In the genomic region with DNA sequence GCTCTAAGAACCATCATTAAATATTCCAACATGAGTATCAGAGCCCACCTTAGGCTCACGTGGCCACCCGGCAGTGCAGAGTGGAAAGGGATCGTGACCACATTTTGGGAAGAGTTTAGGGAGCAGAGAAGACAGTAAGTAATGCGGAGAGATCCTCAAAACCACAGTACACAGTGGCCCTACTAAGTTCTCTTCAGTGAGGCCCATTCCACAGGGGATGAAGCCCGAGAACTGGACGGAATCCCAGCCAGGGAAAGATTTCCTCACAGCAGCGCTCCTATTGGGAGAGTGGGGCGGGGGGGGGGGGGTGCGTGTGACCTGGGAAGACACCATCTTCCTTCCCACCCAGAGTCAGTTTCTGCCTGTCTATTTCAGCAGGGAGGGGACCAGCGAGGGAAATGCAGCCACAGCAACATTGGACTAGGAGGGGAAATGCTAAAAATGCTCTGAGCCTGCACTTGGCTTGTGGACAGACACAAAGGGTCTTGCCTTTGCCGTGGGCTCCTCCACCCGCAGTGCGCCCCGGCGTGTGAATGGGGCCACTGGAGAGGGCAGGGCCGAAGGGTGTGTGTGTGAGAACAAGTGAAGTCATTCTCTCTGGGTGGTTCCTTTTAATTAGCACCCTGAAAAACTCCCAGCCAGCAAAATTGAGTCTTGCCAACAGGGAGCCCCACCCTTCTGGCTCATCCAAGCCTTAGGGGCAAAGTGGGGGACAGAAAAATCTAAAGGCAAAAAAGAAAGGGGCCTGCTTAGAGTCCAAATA, we compare ENCODE assay signal across 8 mouse cellular contexts. TPM values are rescaled to one million over a fixed set of nuclear protein-coding genes. Genes with fewer than 3 reads are reported as not detected.
DNase-seq lines count a peak whose midpoint lies in the region; ATAC-seq and TF ChIP-seq lines count a peak whose summit lies in the region.

No protein-coding gene starts in this region.

- no peak; the same call in 1 of the 2 replicates for TF ChIP-seq CTCF in layer of hippocampus, adult 2 months (conservative IDR thresholded peaks at IDR 0.05)

- H3K4me1 ChIP-seq in heart, embryonic 12.5 days (replicated peaks): peaks cover 30% of the 10 kb centered on the region
- H3K4me1 ChIP-seq in limb, embryonic 12.5 days (replicated peaks): peaks cover 39% of the 10 kb centered on the region

- H3K9me3 ChIP-seq in heart, embryonic 12.5 days (replicated peaks): no peaks in the 10 kb centered on the region
- no peaks in the 10 kb centered on the region for H3K9me3 ChIP-seq in limb, embryonic 12.5 days

- H3K4me3 ChIP-seq in heart, embryonic 12.5 days: no peak overlapping the region
- no peak overlapping the region for H3K4me3 ChIP-seq in limb, embryonic 12.5 days (replicated peaks)
- no peak overlapping the region for H3K4me3 ChIP-seq in layer of hippocampus, adult 2 months

- H3K27ac ChIP-seq in heart, embryonic 12.5 days (ENCODE audit: poor library complexity, severe bottlenecking): no peak overlapping the region
- H3K27ac ChIP-seq in limb, embryonic 12.5 days: no peak overlapping the region; the same call in 1 of the 2 replicates
- H3K27ac ChIP-seq in layer of hippocampus, adult 2 months: no peak overlapping the region

- H3K27me3 ChIP-seq in heart, embryonic 12.5 days (replicated peaks): peaks cover 23% of the 10 kb centered on the region
- peaks cover 4% of the 10 kb centered on the region; the same call in 1 of the 2 replicates for H3K27me3 ChIP-seq in limb, embryonic 12.5 days

- 60% methylated on average over 15 of the region's 16 CpGs for WGBS in heart, embryonic 12.5 days
- 67% methylated on average over 16 of the region's 16 CpGs for WGBS in limb, embryonic 12.5 days

- H3K9ac ChIP-seq in heart, embryonic 12.5 days: no peak overlapping the region
- H3K9ac ChIP-seq in limb, embryonic 12.5 days (replicated peaks): peak overlapping the region; percentile 23; the same call in 1 of the 2 replicates

- peak; percentile 54 to 66 for DNase-seq in heart, adult 18-20 months
- peak; percentile 40 for DNase-seq in urinary bladder, postnatal 25 days (ENCODE audit: low spot score)
- no peak for DNase-seq in urinary bladder, postnatal 4 days (ENCODE audit: low spot score in 2 of 2)
- DNase-seq in left cerebral cortex, adult 11 months (ENCODE audit: low spot score): no peak
- DNase-seq in layer of hippocampus, adult 2 months (ENCODE audit: low spot score in 2 of 2): no peak

- no peak for ATAC-seq in heart, embryonic 12.5 days (ENCODE audit: insufficient number of reproducible peaks, low FRiP score)
- ATAC-seq in limb, embryonic 12.5 days (ENCODE audit: insufficient number of reproducible peaks, insufficient read depth, low FRiP score, low TSS enrichment, low read depth): no peak
- ATAC-seq in megakaryocyte, adult 5-6 weeks (ENCODE audit: poor library complexity, severe bottlenecking): no peak

- no peak overlapping the region for H3K4me2 ChIP-seq in heart, embryonic 12.5 days
- H3K4me2 ChIP-seq in limb, embryonic 12.5 days: no peak overlapping the region

- no peaks in the 10 kb centered on the region for H3K36me3 ChIP-seq in heart, embryonic 12.5 days
- H3K36me3 ChIP-seq in limb, embryonic 12.5 days: no peaks in the 10 kb centered on the region

RNA-seq across cellular contexts. Expression of a gene that starts 20.2 kb away (rescaled TPM):
- under 1 TPM in 1 of 2 experiments, not detected in 1; 0.07 TPM for total RNA-seq in heart, adult 18-20 months (2021)
- polyA plus RNA-seq in heart, embryonic 12.5 days (2016; fragmentation: Nextera tagmentation; extraction: Ambion mirVana): not detected in 2 replicates
- not detected in 2 replicates for polyA plus RNA-seq in limb, embryonic 12.5 days (2016; fragmentation: Nextera tagmentation; extraction: Ambion mirVana)
- total RNA-seq in megakaryocyte, adult 5-6 weeks (2015): not detected in 2 replicates
- total RNA-seq in megakaryocyte, adult 5-6 weeks (2017): not detected in 2 replicates
- total RNA-seq in layer of hippocampus, adult 2 months (2021): not detected

RNA-seq across cellular contexts. Expression of a gene that starts 30.0 kb away (rescaled TPM):
- total RNA-seq in heart, adult 18-20 months (2021): 1 to 10 TPM; 1.5 to 3.0 TPM
- polyA plus RNA-seq in heart, embryonic 12.5 days (2016; fragmentation: Nextera tagmentation; extraction: Ambion mirVana): 20.1 and 27.2 TPM in 2 replicates
- polyA plus RNA-seq in limb, embryonic 12.5 days (2016; fragmentation: Nextera tagmentation; extraction: Ambion mirVana): 10.3 and 11.3 TPM in 2 replicates
- not detected in 2 replicates for total RNA-seq in megakaryocyte, adult 5-6 weeks (2015)
- total RNA-seq in megakaryocyte, adult 5-6 weeks (2017): not detected in 2 replicates
- under 1 TPM in 1 of 2 experiments, not detected in 1; 0.26 TPM for total RNA-seq in layer of hippocampus, adult 2 months (2021)

RNA-seq across cellular contexts. Expression of a gene that starts 34.1 kb away (rescaled TPM):
- not detected for total RNA-seq in heart, adult 18-20 months (2021)
- 1.2 and 1.6 TPM in 2 replicates for polyA plus RNA-seq in heart, embryonic 12.5 days (2016; fragmentation: Nextera tagmentation; extraction: Ambion mirVana)
- polyA plus RNA-seq in limb, embryonic 12.5 days (2016; fragmentation: Nextera tagmentation; extraction: Ambion mirVana): 0.17 TPM in 1 of 2 replicates, not detected in the other
- total RNA-seq in megakaryocyte, adult 5-6 weeks (2015): not detected in 2 replicates
- not detected in 2 replicates for total RNA-seq in megakaryocyte, adult 5-6 weeks (2017)
- not detected for total RNA-seq in layer of hippocampus, adult 2 months (2021)

RNA-seq across cellular contexts. Expression of a gene that starts 49.7 kb away (rescaled TPM):
- total RNA-seq in heart, adult 18-20 months (2021): under 1 TPM in 1 of 2 experiments, not detected in 1; 0.33 TPM
- not detected in 2 replicates for polyA plus RNA-seq in heart, embryonic 12.5 days (2016; fragmentation: Nextera tagmentation; extraction: Ambion mirVana)
- 0.13 TPM in 1 of 2 replicates, not detected in the other for polyA plus RNA-seq in limb, embryonic 12.5 days (2016; fragmentation: Nextera tagmentation; extraction: Ambion mirVana)
- not detected in 2 replicates for total RNA-seq in megakaryocyte, adult 5-6 weeks (2015)
- not detected in 2 replicates for total RNA-seq in megakaryocyte, adult 5-6 weeks (2017)
- not detected for total RNA-seq in layer of hippocampus, adult 2 months (2021)

RNA-seq across cellular contexts. Expression of a gene that starts 53.7 kb away (rescaled TPM):
- 1 to 10 TPM; 2.8 to 3.7 TPM for total RNA-seq in heart, adult 18-20 months (2021)
- 30.8 and 38.0 TPM in 2 replicates for polyA plus RNA-seq in heart, embryonic 12.5 days (2016; fragmentation: Nextera tagmentation; extraction: Ambion mirVana)
- polyA plus RNA-seq in limb, embryonic 12.5 days (2016; fragmentation: Nextera tagmentation; extraction: Ambion mirVana): 21.2 and 21.5 TPM in 2 replicates
- total RNA-seq in megakaryocyte, adult 5-6 weeks (2015): 0.22 and 0.23 TPM in 2 replicates
- total RNA-seq in megakaryocyte, adult 5-6 weeks (2017): 0.89 and 1.7 TPM in 2 replicates
- total RNA-seq in layer of hippocampus, adult 2 months (2021): under 1 TPM; 0.32 to 0.67 TPM

Comparison
In these comparisons a context has a peak if more than half of its experiments do, and no peak if none do; other contexts are left out.
1. DNase-seq: peak in heart, adult 18-20 months (2 of 2) and urinary bladder, postnatal 25 days (single experiment); none in urinary bladder, postnatal 4 days (0 of 2), left cerebral cortex, adult 11 months (single experiment) and layer of hippocampus, adult 2 months (0 of 2).